Mouse (Mus musculus) Patski (cell line): ENCODE data around the gene Lman1l. TPM values are rescaled to one million over a fixed set of nuclear protein-coding genes. Genes with fewer than 3 reads are reported as not detected.

Experiments
- ATAC-seq: fragments of 100-300 bp; one replicate; pipeline ENCODE4 v1.8.0; 2021
- CTCF ChIA-PET: fragments of 350-600 bp; sonication (Branson Sonifier 250); formaldehyde crosslinking; loops from one replicate; lab custom pipeline; 2022; ENCODE audit warnings: inconsistent platforms; lab: Charles Lee
- POLR2A ChIA-PET: fragments of 350-600 bp; sonication (Branson Sonifier 250); formaldehyde crosslinking; loops from one replicate; lab custom pipeline; 2022; ENCODE audit warnings: antibody characterized with exemption, inconsistent platforms; lab: Charles Lee
- DNase-seq: peaks from one replicate; pipeline ENCODE4 v3.0.0-alpha.2; 2011; ENCODE audit warnings: low read depth, low spot score
- H3K27me3 ChIP-seq: fragments of 371-371 bp; one replicate; pipeline ENCODE4 v1.5.1; 2021
- CTCF ChIP-seq: fragments of 100-300 bp; IDR thresholded peaks from one replicate; pipeline ENCODE4 v1.5.1; 2021
- in situ Hi-C: fragments of 300-500 bp; cut with MboI; formaldehyde crosslinking; loops from 3 replicates; pipeline ENCODE4 v1.11.1; 2018; ENCODE audit warnings: low pct_unique_long_range_greater_than_20kb, mixed read lengths
- polyA plus RNA-seq: library from polyadenylated mRNA; unstranded; gene quantifications from one replicate; pipeline ENCODE4 v1.2.3, GENCODE M21; 2021

Lman1l gene
- polyA plus RNA-seq, 1 experiment from 2014 or later: 0.09 TPM

DNA sequence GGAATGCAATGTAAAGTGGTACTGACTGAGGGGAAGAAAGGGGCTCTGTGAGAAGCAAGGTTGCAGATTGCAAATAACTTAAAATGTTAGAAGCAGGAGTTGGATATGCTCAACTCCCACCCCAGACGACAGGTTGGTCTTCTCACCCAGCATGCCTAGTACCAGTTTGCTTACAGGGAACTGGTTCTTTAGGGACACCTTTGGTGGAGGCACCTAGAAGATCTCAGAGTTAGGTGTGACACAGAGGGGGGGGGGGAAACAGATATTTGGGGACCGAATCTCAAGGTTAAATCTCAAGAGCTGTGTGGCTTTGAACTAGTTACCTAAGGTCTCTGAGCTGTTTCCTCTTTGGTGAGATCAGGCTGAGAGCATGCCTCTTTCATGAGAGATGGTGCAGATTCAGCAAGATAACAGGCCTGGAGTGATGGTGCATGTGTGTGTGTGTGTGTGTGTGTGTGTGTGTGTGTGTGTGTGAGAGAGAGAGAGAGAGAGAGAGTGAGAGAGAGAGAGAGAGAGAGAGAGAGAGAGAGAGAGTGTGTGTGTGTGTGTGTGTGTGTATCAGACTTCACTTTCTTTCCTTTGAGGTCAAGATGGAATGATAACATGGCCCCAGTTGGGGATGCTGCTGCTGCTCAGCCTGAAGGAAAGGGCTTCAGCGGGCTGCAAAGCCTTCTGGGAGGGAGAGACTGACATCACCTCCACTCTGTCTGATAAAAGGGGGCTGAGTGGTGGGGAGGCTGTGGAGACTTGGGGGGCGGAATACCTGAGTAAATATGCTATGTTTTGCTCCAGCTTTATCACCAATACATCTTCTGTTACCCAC is 26.9 kb upstream of the Lman1l start:
- H3K27me3 ChIP-seq: no peaks in the 10 kb centered on the region
- ATAC-seq: no peak
- in situ Hi-C loops: no loop called here
- POLR2A ChIA-PET: no interaction called here
- DNase-seq: no peak
- TF ChIP-seq CTCF: no peak
- CTCF ChIA-PET: interaction anchor here (0.9 kb wide), 1 partner anchor 98 kb away, joined by 3 read pairs; no protein-coding TSS in a partner anchor

DNA sequence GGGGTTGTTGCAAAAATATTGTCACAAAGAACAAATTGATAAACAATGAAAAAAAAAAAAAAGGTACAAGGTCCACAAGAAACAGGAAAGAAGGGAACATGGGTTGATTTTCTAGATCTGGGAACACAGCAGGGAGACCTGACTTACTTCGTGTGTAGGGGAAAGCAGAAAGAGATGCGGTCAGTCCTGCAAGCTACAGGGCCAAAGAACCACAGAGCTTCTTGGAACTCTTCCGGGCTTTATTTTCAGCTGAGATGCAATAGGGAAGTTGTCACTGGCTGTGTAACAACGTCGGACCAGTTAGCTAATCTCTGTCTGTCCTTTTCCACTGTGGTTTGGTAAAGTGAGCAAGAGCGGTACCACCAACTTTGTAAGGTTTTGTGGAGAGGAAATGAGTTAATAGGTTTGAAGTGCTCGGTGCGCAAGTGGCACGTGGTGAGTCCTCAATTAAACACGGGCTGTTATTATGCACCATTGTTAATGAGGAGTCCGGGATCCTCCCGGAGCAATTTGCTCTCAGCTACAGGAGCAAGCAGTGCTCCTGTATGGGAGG is 26.1 kb upstream of the Lman1l start:
- in situ Hi-C loops: no loop called here
- TF ChIP-seq CTCF: no peak
- DNase-seq: no peak
- ChIA-PET POLR2A (no interaction called here), CTCF (interaction anchor here (0.9 to 1.9 kb wide), 3 partner anchors 9 to 99 kb away, joined by 3 to 9 read pairs (median 3); no protein-coding TSS in a partner anchor)
- H3K27me3 ChIP-seq: no peaks in the 10 kb centered on the region
- ATAC-seq: no peak

DNA sequence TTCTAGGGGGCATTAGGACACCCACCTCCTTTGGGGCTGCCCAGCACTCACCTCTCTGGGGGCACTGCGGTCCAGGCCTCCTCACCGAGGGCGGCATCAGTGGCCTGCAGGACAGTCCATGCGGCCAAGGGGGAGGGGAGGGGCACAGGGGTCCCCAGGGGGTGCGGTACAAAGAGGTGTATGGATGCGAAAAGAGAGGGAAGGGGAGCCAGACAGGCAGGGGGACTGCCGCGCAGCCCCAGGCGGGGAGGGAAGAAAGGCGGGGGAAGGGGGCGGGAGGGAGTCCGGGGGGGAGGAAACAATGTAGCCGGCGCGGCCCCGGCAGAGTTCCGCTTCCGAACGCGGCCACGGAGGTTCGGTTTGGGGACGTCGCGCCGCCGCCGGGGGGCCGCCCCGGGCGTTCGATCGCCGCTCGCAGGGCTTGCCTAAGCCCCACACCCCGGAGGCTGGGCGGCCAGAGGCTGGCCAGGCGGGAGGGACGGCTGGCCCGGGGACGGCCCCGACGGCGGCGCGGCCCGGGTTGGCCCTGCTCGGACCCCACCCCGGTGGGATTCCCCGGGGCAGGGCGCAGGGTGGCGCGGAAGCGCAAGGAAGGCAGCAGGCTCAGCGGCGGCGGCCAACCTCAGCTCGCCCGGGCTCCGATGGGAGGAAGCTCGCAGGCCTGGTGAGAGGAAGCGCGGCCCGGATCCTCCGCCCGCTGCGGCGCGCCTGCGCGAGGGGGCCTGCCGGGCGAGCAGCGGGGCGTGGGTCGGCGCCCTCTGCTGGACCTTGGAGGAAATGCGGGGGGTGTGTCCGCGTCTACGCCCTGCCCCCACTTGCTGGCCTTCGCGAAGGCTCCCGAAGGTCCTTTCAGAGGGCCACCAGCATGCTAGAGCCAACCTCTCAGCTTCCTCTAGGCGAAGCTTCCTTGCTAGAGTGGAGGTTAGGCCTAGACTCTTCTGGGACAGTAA is 24.6 kb upstream of the Lman1l start:
- no peak for TF ChIP-seq CTCF
- CTCF ChIA-PET: interaction anchor here (0.6 to 1.9 kb wide), 8 partner anchors 8 to 80 kb away, joined by 3 to 9 read pairs (median 3); no protein-coding TSS in a partner anchor

DNA sequence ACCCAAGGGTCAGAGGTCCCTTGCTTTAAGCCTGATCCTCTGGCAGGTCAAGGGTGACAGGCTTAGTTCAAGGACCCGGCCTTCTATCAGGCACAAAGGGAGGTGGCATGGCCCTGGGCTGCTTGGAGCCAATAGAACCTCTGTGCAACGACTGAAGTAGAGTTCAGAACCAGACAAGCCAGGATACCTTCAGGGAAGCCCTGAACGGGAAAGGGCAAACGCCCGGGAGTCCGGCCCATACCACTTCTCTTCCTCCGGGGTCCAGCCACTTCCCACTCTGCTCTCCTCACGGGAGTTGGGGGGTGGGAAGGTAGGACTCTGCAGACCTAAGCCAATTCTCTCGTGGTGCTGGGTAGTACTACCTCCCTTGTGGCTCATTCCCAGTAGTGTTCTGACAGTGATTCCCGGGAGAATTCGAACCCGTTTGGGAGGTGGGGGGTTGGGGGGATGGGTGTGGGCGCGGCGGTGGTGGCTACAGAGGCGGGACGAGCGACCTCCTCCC is 23.9 kb upstream of the Lman1l start:
- DNase-seq (no peak), ATAC-seq (no peak)
- no peaks in the 10 kb centered on the region for H3K27me3 ChIP-seq
- ChIA-PET CTCF (no interaction called here), POLR2A (no interaction called here)
- TF ChIP-seq CTCF: no peak
- in situ Hi-C loops: loop anchor here (5.0 kb wide), 1 partner anchor 122 kb away; the partner anchor contains the start of gene Cox5a

More for the DNA sequence above, 24.6 kb upstream of the Lman1l start:
- DNase-seq (no peak), ATAC-seq (peak; percentile 51)
- in situ Hi-C loops: loop anchor here (5.0 kb wide), 1 partner anchor 123 kb away; the partner anchor contains the start of gene Cox5a
- no peaks in the 10 kb centered on the region for H3K27me3 ChIP-seq
- POLR2A ChIA-PET: interaction anchor here (1.0 kb wide), 1 partner anchor 15 kb away, joined by 3 read pairs; no protein-coding TSS in a partner anchor

DNA sequence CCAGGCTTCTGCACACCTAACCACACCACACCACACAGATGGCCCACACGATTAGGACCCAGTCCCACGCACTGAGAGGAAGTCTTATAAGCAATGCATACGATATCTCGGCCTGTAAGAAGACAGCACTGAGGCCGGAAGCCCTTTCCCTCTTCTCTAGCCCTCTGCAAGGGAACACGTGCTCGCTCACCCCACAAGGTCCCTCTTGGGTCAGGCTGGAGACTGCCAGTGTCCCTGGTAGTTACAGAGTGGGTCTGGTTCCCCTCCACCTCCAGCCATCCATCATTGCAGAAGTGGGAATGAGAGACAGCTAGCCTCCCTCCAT is 23.2 kb upstream of the Lman1l start:
- ATAC-seq (no peak), DNase-seq (no peak)
- TF ChIP-seq CTCF: no peak
- in situ Hi-C loops: loop anchor here (5.0 kb wide), 1 partner anchor 122 kb away; the partner anchor contains the start of gene Cox5a
- H3K27me3 ChIP-seq: no peaks in the 10 kb centered on the region
- ChIA-PET CTCF (interaction anchor here (1.9 kb wide), 1 partner anchor 14 kb away, joined by 8 read pairs; no protein-coding TSS in a partner anchor), POLR2A (no interaction called here)

DNA sequence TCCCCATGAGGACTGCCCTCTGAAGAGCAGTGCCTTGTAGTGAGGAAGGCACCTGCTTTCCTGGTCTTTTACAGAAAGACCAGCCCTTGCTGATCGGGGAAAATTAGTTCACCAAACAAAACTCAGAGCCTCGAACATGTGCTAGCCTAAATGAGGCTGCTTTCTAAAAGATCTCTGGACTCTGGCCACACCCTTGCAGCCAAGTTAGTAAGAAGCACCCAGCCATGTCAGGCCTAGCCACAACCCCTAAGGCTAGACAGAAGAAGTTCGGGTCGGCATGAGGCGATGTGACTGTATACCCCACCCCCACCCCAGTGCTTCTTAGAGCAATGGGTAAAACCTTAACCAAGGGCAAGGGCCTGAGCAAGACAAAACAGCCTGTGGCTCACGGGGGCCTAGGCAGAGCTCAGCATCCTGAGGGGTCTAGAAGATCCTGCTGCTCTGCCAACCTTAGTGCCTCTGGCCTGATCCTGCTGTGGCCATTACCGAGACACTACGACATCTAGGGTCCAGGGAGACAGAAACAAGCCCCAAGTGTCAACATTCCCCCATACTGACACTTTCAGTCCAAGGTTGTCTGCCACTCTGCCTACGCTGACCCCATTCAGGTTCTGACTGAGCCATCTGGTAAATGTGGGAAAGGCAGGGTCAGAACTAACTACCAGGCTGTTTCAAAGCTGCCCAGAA is 22.7 kb upstream of the Lman1l start:
- no peak for TF ChIP-seq CTCF
- in situ Hi-C loops: loop anchor here (5.0 kb wide), 1 partner anchor 121 kb away; the partner anchor contains the start of gene Cox5a
- DNase-seq (no peak), ATAC-seq (no peak)
- ChIA-PET POLR2A (no interaction called here), CTCF (interaction anchor here (1.9 kb wide), 1 partner anchor 14 kb away, joined by 8 read pairs; no protein-coding TSS in a partner anchor)
- no peaks in the 10 kb centered on the region for H3K27me3 ChIP-seq

DNA sequence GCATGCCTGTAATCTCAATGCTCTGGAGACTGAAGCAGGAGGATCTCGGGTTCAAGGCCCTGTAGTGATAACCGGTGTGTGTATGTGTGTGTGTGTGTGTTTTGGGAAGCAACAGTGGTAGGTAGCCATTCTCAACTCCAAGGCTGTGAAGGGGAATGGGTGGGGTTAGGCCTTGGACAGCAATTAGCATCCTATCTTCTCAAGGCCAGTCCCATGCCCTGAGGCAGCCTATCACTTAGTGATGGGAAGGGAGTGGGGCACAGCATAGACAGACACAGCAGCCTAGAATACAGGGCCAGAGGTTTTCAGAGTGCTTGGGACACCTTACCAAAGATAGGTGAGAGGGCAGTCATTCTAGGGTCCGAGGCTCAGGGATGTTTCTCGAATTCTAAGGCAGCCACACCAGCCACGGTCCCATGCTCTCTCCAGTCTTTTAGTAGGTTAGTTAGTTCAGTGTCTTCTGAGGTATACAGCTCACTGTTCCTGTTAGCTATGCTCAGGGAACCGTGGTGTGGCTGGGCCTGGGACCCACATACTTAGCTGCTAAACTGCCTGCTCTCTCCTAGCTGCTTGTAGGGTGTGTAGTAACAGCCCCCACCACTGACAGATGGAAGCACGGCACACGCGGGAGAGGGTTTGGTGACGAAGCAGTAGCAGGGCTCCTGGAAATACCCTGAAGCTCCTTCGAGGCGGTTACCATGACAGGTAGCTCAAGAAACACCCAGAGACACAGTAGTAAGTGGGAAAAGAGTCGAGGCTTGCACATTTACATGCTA is 21.4 kb upstream of the Lman1l start:
- TF ChIP-seq CTCF: no peak
- DNase-seq (no peak), ATAC-seq (no peak)
- ChIA-PET POLR2A (no interaction called here), CTCF (interaction anchor here (1.9 kb wide), 1 partner anchor 13 kb away, joined by 8 read pairs; no protein-coding TSS in a partner anchor)
- in situ Hi-C loops: loop anchor here (5.0 kb wide), 1 partner anchor 120 kb away; the partner anchor contains the start of gene Cox5a
- no peaks in the 10 kb centered on the region for H3K27me3 ChIP-seq

DNA sequence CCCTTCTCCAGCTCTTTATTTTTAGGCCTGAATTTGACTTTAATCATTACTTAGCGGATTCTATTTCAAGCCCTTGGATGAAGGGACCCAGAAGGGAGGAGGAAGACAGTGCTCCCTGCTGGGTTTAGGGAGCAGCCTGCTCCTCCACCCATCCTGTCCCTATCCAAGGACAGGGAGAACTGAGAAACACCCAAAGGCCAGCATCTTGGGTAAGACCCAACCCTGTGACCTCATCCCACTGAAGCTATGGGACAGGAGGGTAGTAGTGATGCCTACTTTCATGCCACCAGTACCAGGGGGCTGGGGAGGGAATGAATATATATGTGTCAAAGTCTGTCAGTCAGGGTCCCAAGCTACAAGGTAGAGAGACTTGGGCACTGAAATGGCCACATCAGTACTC is 20.4 kb upstream of the Lman1l start:
- DNase-seq: no peak
- no peaks in the 10 kb centered on the region for H3K27me3 ChIP-seq
- CTCF ChIA-PET: no interaction called here
- POLR2A ChIA-PET: interaction anchor here (0.8 kb wide), 1 partner anchor 12 kb away, joined by 3 read pairs; no protein-coding TSS in a partner anchor
- no peak for ATAC-seq
- in situ Hi-C loops: loop anchor here (5.0 kb wide), 1 partner anchor 119 kb away; the partner anchor contains the start of gene Cox5a
- no peak for TF ChIP-seq CTCF
